Mouse (Mus musculus): ENCODE measurements around the gene Atp7b. TPM values are rescaled to one million over a fixed set of nuclear protein-coding genes. Genes with fewer than 3 reads are reported as not detected.

The Atp7b gene
- polyA plus RNA-seq (2014; fragmentation: Illumina TruSeq; extraction: RNeasy Lipid Tissue Mini Kit (QIAGEN cat#74804); ENCODE audit: low read depth, low replicate concordance), result not detected

DNA sequence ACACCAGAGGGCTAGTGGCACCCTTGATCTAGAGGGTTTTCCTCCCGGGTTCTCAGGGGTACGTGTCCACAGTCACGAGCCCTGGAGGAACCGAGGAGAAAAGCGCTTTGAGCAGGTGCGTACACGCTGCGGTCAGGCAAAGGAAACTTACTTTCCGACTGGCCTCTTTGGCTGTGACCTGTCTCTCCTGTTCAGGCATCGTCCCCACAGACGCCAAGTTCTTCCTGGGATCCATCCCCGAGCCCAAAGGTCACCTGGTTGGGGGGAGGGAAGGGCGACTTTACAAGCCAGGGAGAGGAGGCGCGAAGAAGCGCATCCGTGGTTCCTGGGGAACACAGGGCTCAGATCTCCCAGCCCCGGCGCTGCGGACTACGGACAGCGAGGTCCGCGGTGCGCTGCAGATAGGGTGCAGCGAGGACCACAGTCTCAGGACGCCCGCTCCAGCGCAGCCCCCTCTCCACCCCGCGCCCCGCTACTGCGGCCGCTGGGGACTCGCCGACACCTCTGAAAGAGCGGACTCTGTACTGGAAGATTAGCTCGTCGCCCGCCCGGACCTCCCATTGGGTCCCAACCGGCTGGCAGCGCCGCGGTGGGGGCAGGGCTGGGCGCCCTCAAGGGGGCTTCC, at the start of gene Atp7b:
Atp7b (minus strand) TSS at position 485 of the 625 bp plus-strand sequence.

DNA sequence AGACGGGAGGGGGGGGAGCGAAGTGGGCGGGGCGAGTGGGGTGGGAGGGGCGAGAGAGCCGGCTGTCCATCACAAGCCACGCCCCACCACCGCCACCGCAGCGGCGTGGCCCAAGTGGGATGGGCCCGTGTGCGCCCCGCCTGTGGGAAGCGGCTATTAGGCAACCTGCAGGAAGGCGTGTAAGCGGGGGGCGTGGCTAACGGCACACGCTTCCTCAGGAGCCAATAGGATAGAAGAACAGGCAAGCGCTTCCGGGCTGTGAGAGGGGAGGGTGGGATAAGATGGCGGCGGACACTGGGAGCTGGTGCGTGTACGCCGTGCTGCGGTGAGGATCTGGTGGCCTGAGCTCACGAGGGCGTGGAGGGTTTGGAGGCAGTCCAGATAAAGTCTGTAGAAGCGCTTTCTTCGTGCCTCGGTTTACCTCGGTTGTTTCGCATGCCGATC, 363 bp upstream of the Atp7b start, which contains the start of gene Alg11:
Alg11 (plus strand) TSS at position 276 of the 444 bp plus-strand sequence.

DNA sequence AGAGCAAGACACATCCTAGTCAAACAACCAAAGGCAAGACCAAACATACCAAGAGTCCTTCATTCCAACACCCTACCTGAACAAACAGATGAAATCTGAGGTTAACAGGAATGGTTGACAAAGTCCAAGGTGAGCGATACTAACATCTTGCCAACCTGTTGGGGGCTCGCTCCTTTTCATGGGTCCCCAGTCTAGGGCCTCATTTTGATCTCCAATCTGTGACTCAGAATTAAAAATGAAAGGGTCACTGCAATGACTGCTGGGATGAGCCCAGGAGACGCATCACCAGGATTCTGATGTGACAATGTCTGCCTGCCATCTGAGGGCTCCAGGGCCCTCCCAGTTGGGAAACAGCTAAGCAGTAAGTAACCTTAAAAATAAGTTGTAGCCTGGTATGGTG, 90.6 kb downstream of the Atp7b start, which contains the start of gene Ccdc70:
Ccdc70 (plus strand) TSS at position 301 of the 400 bp plus-strand sequence.

DNA sequence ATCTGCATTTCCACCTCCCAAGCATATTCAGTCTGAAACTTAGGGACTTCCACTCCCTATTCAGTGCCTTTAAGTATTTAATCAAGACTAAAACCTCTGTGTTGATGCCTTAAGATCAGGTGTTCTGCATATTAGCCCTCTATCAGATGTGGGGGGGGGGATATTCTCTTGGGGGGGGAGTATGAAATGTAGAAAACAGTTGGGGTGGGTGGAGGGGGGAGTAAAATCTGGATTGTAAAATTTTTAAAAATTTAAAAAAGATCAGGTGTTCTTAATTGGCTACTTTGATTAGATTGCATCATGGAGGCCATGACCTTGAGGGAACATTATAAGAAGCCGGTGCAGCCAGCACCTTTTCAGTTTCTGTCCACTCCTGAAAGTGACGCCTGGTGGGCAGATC, 101.7 kb downstream of the Atp7b start, which contains the start of gene Fam90a1a:
Fam90a1a (plus strand) TSS at position 301 of the 400 bp plus-strand sequence.

DNA sequence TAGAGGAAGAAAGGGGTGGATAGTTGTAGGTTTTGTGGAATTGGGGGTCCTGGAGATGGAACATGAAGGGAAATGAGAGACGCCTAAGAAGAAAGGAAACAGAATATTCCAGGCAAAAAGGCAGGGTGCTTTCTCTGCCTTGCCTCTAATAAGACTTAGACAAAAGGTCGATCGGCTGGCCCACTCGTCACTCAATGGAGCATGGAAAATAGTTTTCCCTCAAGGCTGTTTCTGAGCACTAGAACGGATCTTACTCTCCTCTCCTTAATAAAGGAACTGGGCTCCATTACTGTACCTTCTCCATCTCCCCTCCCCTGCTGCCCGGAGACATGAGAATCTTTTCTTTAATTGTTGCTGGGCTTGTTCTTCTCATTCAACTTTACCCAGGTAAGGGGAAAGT, 113.6 kb downstream of the Atp7b start, which contains the start of gene Defb13:
Defb13 (plus strand) TSS at position 301 of the 400 bp plus-strand sequence.

Other genes starting within 250 kb of the Atp7b start
- not detected for gene Defb50, start 236.8 kb downstream of the Atp7b start, polyA plus RNA-seq (2014; fragmentation: Illumina TruSeq; extraction: RNeasy Lipid Tissue Mini Kit (QIAGEN cat#74804); ENCODE audit: low read depth, low replicate concordance)
- not detected for gene Defb2, start 220.4 kb downstream of the Atp7b start, polyA plus RNA-seq (2014; fragmentation: Illumina TruSeq; extraction: RNeasy Lipid Tissue Mini Kit (QIAGEN cat#74804); ENCODE audit: low read depth, low replicate concordance)
- not detected for gene Defb10, start 201.4 kb downstream of the Atp7b start, polyA plus RNA-seq (2014; fragmentation: Illumina TruSeq; extraction: RNeasy Lipid Tissue Mini Kit (QIAGEN cat#74804); ENCODE audit: low read depth, low replicate concordance)
- gene Defb9, start 174.9 kb downstream of the Atp7b start, polyA plus RNA-seq (2014; fragmentation: Illumina TruSeq; extraction: RNeasy Lipid Tissue Mini Kit (QIAGEN cat#74804); ENCODE audit: low read depth, low replicate concordance), result not detected
- not detected for gene Defb11, start 153.9 kb downstream of the Atp7b start, polyA plus RNA-seq (2014; fragmentation: Illumina TruSeq; extraction: RNeasy Lipid Tissue Mini Kit (QIAGEN cat#74804); ENCODE audit: low read depth, low replicate concordance)
- not detected for gene Defb15, start 127.6 kb downstream of the Atp7b start, polyA plus RNA-seq (2014; fragmentation: Illumina TruSeq; extraction: RNeasy Lipid Tissue Mini Kit (QIAGEN cat#74804); ENCODE audit: low read depth, low replicate concordance)
- gene Defb35, start 122.0 kb downstream of the Atp7b start, polyA plus RNA-seq (2014; fragmentation: Illumina TruSeq; extraction: RNeasy Lipid Tissue Mini Kit (QIAGEN cat#74804); ENCODE audit: low read depth, low replicate concordance), result not detected
- not detected for gene Defb13, start 113.5 kb downstream of the Atp7b start, polyA plus RNA-seq (2014; fragmentation: Illumina TruSeq; extraction: RNeasy Lipid Tissue Mini Kit (QIAGEN cat#74804); ENCODE audit: low read depth, low replicate concordance)
- not detected for gene Fam90a1a, start 101.6 kb downstream of the Atp7b start, polyA plus RNA-seq (2014; fragmentation: Illumina TruSeq; extraction: RNeasy Lipid Tissue Mini Kit (QIAGEN cat#74804); ENCODE audit: low read depth, low replicate concordance)
- not detected for gene Ccdc70, start 90.5 kb downstream of the Atp7b start, polyA plus RNA-seq (2014; fragmentation: Illumina TruSeq; extraction: RNeasy Lipid Tissue Mini Kit (QIAGEN cat#74804); ENCODE audit: low read depth, low replicate concordance)
- gene Alg11, start 416 bp upstream of the Atp7b start, polyA plus RNA-seq (2014; fragmentation: Illumina TruSeq; extraction: RNeasy Lipid Tissue Mini Kit (QIAGEN cat#74804); ENCODE audit: low read depth, low replicate concordance), result 58.0 TPM
- gene Nek5, start 64.7 kb upstream of the Atp7b start, polyA plus RNA-seq (2014; fragmentation: Illumina TruSeq; extraction: RNeasy Lipid Tissue Mini Kit (QIAGEN cat#74804); ENCODE audit: low read depth, low replicate concordance), result 27.3 TPM
- gene Nek3, start 106.1 kb upstream of the Atp7b start, polyA plus RNA-seq (2014; fragmentation: Illumina TruSeq; extraction: RNeasy Lipid Tissue Mini Kit (QIAGEN cat#74804); ENCODE audit: low read depth, low replicate concordance), result 5.0 TPM
- gene Ckap2, start 125.5 kb upstream of the Atp7b start, polyA plus RNA-seq (2014; fragmentation: Illumina TruSeq; extraction: RNeasy Lipid Tissue Mini Kit (QIAGEN cat#74804); ENCODE audit: low read depth, low replicate concordance), result 14.5 TPM
- 55.3 TPM for gene Vps36, start 132.5 kb upstream of the Atp7b start, polyA plus RNA-seq (2014; fragmentation: Illumina TruSeq; extraction: RNeasy Lipid Tissue Mini Kit (QIAGEN cat#74804); ENCODE audit: low read depth, low replicate concordance)
- 1.7 TPM for gene Thsd1, start 167.0 kb upstream of the Atp7b start, polyA plus RNA-seq (2014; fragmentation: Illumina TruSeq; extraction: RNeasy Lipid Tissue Mini Kit (QIAGEN cat#74804); ENCODE audit: low read depth, low replicate concordance)
- not detected for gene Tpte, start 223.1 kb upstream of the Atp7b start, polyA plus RNA-seq (2014; fragmentation: Illumina TruSeq; extraction: RNeasy Lipid Tissue Mini Kit (QIAGEN cat#74804); ENCODE audit: low read depth, low replicate concordance)